Mouse (Mus musculus) olfactory bulb, adult 2 months (tissue): ENCODE measurements around the gene Esyt2. TPM values are rescaled to one million over a fixed set of nuclear protein-coding genes. Genes with fewer than 3 reads are reported as not detected.
"Not testable (repeated sequence)": the region's sequence is repeated elsewhere in the genome, so short reads cannot be mapped to it uniquely, and the experiment has no call there.

Experiments
- H3K27ac ChIP-seq: fragments of 200-500 bp; 2 replicates; pipeline ENCODE4 v1.5.1; 2012; ENCODE audit warnings: low read depth, low read length; ENCODE audit not compliant: insufficient read depth
- H3K4me1 ChIP-seq: fragments of 200-500 bp; 2 replicates; pipeline ENCODE4 v1.6.1; 2012; ENCODE audit warnings: low read length; ENCODE audit not compliant: control insufficient read depth, insufficient read depth
- H3K4me3 ChIP-seq: fragments of 200-500 bp; 2 replicates; pipeline ENCODE4 v1.5.1; 2012; ENCODE audit warnings: mild to moderate bottlenecking, low read depth, low read length, moderate library complexity; ENCODE audit not compliant: insufficient read depth
- CTCF ChIP-seq: fragments of 200-500 bp; IDR thresholded peaks from 2 replicates; pipeline ENCODE4 v1.5.1; 2012; ENCODE audit warnings: low read depth, mild to moderate bottlenecking, low read length, moderate library complexity; ENCODE audit not compliant: insufficient read depth
- POLR2A ChIP-seq: fragments of 200-500 bp; IDR thresholded peaks from 2 replicates; pipeline ENCODE4 v1.6.1; 2012; ENCODE audit warnings: mild to moderate bottlenecking, low read depth, low read length, moderate library complexity; ENCODE audit not compliant: insufficient read depth
- WGBS: fragments of 180-500 bp; shearing (Covaris S2); methylation state at CpG from one replicate; pipeline ENCODE4 v1.1.7; 2018; 5-methylcytosine and 5-hydroxymethylcytosine counted together
- polyA plus RNA-seq: library from polyadenylated mRNA; stranded (reverse); fragments of >200 nt; gene quantifications from 2 replicates; pipeline ENCODE4 v1.2.4, GENCODE M21; 2012; ENCODE audit warnings: low replicate concordance; ENCODE audit not compliant: missing spikeins, insufficient read depth, insufficient read length

Esyt2 gene
- polyA plus RNA-seq, 1 experiment: not detected

DNA sequence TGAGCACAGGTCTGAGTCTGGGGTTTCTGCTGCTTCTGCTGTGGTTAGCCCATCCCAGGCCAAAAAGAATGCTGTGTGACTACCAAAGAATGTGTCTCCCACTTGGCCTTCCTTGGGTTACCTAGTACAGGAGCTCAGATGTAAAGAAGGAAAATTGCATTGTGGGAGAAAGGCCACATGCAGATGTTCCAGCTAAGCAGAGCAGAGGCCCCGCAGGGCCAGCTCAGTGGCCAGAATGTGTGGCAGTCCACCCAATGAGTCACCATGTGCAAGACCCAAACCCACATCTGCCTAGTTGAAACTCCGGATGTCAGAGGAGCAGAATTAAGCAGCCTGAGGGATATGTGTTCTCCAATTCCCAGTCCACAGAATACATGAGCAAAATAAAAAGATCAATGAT lies 22.7 kb upstream of the Esyt2 start:
- no peak for TF ChIP-seq CTCF
- no peak for TF ChIP-seq POLR2A
- no peak overlapping the region for H3K4me3 ChIP-seq
- 93% methylated on average over 2 of the region's 2 CpGs for WGBS
- no peaks in the 10 kb centered on the region for H3K4me1 ChIP-seq
- H3K27ac ChIP-seq: no peak overlapping the region

DNA sequence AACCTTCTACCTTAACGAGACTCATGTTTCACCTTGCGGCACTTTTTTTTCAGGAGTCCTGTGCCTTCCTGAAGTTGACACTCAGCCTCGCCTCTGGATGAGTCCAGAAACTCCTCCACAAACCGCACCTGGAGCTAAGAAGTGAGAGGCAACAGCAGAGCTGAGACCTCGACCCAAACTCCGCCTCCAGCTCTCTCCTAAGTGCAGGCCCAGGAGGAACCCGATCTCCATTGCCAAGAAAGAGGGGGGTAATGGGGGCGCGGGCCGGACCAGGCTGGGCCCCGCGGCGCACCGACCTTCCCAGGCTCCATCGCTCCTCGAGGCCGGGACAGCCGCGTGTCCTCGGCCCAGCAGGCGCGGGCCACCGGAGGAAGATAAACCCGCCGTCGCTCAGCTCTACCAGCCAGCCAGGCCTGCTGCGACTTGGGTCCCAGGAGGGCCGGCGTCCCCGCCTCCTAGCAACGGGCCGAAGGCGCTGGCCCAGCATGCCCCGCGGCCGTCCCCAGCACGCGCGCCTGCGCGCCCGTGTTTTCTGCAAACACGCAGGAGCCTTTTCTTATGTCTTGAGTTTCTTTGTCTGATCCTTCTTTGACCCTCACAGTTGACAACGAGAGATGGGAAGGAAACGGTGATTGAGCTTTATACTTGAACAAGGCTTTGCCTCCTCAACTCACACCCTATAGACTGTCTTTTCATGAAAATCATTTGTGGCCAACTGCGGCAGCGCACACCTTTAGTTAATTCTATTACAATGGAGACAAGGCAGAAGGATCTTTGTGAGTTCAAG lies 18.2 kb upstream of the Esyt2 start, which contains the start of gene Wdr60:
Wdr60 (minus strand) TSS at position 468 of the 787 bp plus-strand sequence.
- TF ChIP-seq POLR2A (peak; percentile 75), CTCF (no peak)
- H3K4me1 ChIP-seq: no peaks in the 10 kb centered on the region
- 3% methylated on average over 47 of the region's 47 CpGs for WGBS
- H3K4me3 ChIP-seq: peak within 1 kb of the TSS; percentile 99
- no peak within 1 kb of the TSS; the same call in 1 of the 2 replicates for H3K27ac ChIP-seq

DNA sequence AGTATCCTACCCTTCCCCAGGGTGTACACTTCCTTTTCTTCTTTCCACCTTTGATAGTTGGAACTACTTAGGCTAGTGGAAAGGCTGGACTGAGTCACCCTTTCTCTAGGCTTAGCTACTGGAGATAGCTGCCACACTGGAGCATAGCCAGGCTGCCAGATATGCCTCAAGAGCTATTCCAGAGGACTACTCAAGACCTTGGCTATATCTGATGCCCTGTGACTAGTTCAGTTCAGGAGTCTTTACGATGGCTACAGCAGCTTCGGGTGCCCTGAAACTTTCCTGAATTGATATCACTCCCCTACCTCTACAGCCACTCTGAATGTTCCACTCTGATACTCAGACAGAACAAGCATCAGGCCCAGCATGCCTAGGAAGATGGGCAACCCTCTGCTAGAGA lies 16.2 kb upstream of the Esyt2 start:
- 88% methylated on average over 2 of the region's 2 CpGs for WGBS
- TF ChIP-seq CTCF (no peak), POLR2A (no peak)
- Histone ChIP-seq H3K4me1 (no peaks in the 10 kb centered on the region), H3K4me3 (no peak overlapping the region), H3K27ac (no peak overlapping the region)

- WGBS: 84% methylated on average over 2 of the region's 2 CpGs
Measured at GRCm38 (mm10) chr12:116265275-116265674, 15.7 kb upstream of the Esyt2 start.

DNA sequence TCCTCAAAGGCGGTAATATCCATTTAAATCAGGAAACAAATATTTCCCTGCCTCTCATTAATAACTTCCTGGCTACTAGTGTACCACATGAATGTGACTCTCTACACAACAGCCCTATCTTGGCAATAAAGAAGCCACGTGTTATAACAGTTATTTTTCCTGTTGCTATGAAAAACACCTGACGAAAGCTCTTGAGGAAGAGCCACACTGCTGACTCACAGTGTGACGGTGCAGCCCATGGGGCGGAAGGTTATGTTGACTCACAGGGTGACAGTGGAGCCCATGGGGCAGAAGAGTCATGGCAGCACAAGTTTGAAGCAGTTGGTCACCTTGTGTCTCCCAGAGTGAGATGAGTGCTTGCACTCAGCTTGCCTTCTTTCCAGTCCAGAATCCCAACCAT lies 11.5 kb upstream of the Esyt2 start:
- Histone ChIP-seq H3K4me1 (no peaks in the 10 kb centered on the region), H3K27ac (no peak overlapping the region), H3K4me3 (no peak overlapping the region)
- 81% methylated on average over 5 of the region's 5 CpGs for WGBS
- TF ChIP-seq POLR2A (no peak), CTCF (no peak)

More at GRCm38 (mm10) chr12:116265275-116265674, 15.7 kb upstream of the Esyt2 start:
- Histone ChIP-seq H3K4me1 (no peaks in the 10 kb centered on the region), H3K27ac (no peak overlapping the region), H3K4me3 (no peak overlapping the region)
- TF ChIP-seq POLR2A: no peak

- Histone ChIP-seq H3K4me3 (no peak overlapping the region), H3K4me1 (no peaks in the 10 kb centered on the region), H3K27ac (no peak overlapping the region)
- no peak for TF ChIP-seq POLR2A
- no peak for TF ChIP-seq CTCF
- 80% methylated on average over 1 of the region's 1 CpGs for WGBS
Measured at GRCm38 (mm10) chr12:116270538-116270937, 10.5 kb upstream of the Esyt2 start.

DNA sequence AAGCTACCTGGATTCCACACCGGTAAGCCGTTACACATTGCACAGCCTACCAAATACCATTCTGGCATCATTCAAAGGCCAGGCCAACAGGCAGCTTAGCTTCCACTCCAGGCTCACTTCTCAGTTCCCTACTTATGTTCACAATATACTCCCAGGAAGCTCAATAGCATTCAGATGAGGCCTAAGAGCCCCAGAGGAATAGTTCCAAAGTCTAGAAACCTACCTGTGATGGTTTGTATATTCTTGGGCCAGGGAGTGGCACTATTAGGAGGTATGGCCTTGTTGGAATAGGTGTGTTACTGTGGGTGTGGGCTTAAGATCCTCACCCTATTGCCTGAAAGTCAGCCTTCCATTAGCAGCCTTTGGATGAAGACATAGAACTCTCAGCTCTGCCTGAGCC lies 9.9 kb upstream of the Esyt2 start:
- no peak overlapping the region for H3K4me3 ChIP-seq
- WGBS: 95% methylated on average over 2 of the region's 2 CpGs
- H3K4me1 ChIP-seq: no peaks in the 10 kb centered on the region
- H3K27ac ChIP-seq: no peak overlapping the region
- TF ChIP-seq POLR2A (no peak), CTCF (no peak)

DNA sequence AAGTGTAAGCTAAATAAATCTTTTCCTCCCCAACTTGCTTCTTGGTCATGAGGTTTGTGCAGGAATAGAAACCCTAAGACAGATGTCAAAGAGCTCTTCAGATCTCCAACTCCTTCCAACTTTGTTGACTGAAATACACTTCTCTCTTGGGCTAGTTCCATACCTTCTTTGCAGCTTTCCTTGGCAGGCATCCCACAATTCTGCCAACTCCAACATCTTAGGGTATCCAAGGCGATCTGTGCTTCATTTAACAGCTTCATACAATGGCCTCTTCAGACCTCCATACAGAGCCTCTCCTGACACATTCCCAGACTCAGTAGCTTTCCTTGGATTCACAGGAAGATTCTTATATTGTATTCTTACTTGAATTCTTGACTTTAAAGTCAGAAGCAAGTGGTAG lies 7.3 kb upstream of the Esyt2 start:
- no peaks in the 10 kb centered on the region for H3K4me1 ChIP-seq
- H3K4me3 ChIP-seq: no peak overlapping the region
- TF ChIP-seq CTCF (no peak), POLR2A (no peak)
- 20% methylated on average over 1 of the region's 1 CpGs for WGBS
- H3K27ac ChIP-seq: no peak overlapping the region

GRCm38 (mm10) chr12:116275086-116275485 lies 5.9 kb upstream of the Esyt2 start, which contains the start of gene Gm11027:
TSS of gene Gm11027 (plus strand) at chr12:116275386.
- H3K4me1 ChIP-seq, H3K4me3 ChIP-seq, H3K27ac ChIP-seq: not testable (repeated sequence)
- 73% methylated on average over 2 of the region's 2 CpGs for WGBS
